Mouse (Mus musculus) megakaryocyte, embryonic 14.5 days (primary cell): ENCODE measurements around the gene Sik1.

Experiments
- FLI1 ChIP-seq: IDR thresholded peaks from 2 replicates; pipeline ENCODE4 v1.6.1; 2012; ENCODE audit warnings: low read length, inconsistent platforms, mixed read lengths
- GATA1 ChIP-seq: IDR thresholded peaks from 3 replicates; pipeline ENCODE4 v1.6.1; 2012; ENCODE audit warnings: mixed read lengths, low read length, inconsistent platforms, borderline replicate concordance

DNA sequence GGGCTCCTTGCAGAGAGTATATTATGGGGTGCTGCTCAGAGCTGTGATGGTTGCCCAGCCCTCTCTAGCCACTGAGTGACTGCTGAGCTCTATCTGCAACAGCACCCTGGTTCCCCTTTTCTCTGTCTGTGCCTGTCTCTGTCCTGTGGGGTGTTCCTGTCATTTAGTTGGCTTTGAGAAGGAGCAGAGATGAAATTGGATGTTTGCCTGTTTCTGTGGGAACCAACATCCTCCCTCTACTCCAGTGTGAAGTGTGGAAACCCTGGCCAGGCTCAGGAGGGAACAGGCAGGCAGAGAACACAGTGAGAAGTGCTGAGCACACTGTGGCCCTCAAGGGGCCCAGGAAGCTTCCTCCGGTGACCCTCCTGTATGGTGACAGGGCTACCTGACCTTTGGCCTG is 40.8 kb downstream of the Sik1 start:
- TF ChIP-seq GATA1: no peak
- no peak for TF ChIP-seq FLI1
